Mouse (Mus musculus): ENCODE data around the gene Fam216a. TPM values are rescaled to one million over a fixed set of nuclear protein-coding genes. Genes with fewer than 3 reads are reported as not detected.
"Not testable (repeated sequence)": the region's sequence is repeated elsewhere in the genome, so short reads cannot be mapped to it uniquely, and the experiment has no call there.

The Fam216a gene
- polyA plus RNA-seq, 1 experiment from 2014 or later = 92.1 TPM

- DNase-seq (ENCODE audit: low spot score) = no peak
Observed at GRCm38 (mm10) chr5:122324608-122325431, 47.3 kb downstream of the Fam216a start.

DNA sequence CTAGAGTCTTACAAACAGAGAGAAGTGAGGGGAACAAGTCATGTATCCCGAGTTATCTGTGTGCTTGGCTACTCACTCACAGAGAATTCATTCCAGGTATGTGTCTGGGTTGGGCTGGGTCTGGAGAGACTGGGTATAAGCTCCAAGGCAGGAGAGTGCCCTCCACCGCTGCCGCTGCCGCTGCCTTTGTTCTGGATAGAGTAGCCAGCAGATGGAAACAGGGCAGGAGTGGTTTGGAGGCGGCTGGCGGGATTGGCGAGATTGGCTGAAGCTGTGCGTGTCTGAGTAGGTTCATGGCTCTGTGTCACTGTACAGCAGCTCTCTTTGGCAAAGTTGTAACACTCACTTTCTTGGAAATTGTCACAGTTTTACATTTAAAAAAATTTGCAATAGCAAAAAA lies 48.6 kb downstream of the Fam216a start:
- DNase-seq (ENCODE audit: low spot score) = no peak

DNA sequence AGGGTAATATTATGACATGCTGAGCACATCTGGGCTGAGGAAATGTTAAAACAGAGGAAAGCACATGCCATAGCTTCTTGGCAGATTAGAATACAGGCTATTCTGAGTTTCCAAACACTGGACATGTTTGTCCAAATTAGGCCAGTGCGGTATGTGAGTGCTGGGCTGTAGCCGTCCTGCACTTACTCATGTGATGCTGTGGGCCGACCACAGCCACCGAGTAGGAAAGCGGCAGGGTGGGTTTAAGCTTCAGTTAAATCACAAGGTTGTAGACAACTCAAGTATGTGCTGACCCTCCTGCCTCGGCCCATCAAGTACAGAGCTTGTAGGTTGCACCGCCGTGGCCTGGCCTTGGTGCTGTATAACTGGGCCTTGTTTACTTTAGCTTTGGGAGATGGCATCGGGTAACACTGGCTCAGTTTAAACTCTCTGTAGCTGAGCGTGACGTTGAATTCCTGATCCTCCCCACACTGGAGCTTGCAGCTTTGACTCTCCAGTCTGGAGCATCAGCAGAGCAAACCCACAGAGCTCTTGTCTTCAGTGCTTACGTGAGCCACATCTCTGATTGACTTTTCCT lies 51.9 kb downstream of the Fam216a start:
- DNase-seq (ENCODE audit: low spot score) = no peak

DNA sequence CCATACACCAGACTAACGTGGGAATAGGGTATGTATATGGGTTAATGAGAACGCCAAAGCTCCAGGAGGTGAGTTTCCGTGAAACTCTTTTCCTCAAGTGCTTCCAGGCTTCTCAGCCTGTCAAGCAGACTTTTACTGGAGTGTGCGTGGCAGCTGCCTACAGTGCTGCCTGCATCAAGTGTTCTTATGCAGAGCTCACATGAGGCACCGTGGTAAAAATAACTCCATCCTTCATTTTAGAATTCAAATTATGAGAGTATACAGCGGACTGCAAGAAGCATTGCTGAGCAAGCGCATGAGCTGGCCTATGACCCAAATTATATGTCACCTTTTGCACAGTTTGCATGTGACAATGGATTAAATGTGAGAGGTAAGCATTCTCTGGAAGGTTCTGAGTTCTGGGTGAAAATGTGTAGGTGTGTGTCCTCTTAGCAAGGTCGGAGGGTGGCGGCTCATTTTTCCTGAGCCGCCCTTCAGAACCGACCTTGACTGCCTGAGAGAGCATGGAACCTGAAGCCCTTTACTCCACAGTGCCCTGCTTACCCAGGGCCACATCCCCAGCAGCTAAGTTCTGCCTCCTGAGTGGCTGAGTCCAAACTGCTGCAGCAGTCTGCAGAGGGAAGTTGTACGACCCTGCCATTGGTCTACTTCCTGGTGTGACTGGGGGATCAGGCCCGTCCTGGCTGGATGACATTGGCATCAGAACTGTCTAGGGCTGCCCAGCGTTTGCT lies 52.5 kb downstream of the Fam216a start:
- no peak for DNase-seq (ENCODE audit: low spot score)

DNA sequence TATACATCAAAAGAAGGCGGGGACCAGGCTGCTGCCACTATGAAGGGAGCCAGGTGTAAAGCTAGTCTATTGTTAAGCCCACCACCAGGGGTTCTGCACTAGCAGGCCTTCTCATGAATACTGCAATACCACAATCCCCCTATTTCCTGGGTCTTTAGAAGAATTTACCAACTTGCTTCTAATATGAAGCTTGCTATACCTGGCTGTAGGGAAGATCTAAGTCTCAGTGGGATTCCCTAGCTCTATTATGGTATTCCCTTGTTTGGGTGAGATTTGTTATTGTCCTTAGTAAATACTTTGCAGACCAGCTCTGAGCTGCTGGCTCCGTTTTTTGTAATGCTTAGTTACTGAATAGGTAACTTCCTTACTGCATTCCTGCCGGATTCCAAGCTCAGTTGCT lies 53.2 kb downstream of the Fam216a start:
- DNase-seq (ENCODE audit: low spot score) = not testable (repeated sequence)

DNA sequence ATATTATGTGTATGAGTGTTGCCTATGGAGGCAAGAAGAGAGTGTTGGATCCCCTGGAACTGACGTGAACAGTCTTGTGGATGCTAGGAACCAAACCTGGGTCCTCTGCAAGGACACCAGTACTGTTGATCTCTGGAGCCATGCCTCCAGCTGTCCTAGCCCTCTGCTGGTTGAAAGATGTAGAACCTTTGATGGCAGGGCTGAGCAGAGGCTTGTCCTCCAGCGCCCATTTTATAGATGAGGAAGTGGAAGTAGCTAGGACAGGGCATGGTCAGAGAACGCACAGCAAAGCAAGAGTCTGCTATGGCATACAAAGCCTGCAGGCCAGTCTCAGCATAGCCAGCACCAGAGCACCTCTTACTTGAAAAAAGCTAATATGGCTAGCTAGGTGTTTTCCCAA lies 54.1 kb downstream of the Fam216a start:
- DNase-seq (ENCODE audit: low spot score) = peak; percentile 75

DNA sequence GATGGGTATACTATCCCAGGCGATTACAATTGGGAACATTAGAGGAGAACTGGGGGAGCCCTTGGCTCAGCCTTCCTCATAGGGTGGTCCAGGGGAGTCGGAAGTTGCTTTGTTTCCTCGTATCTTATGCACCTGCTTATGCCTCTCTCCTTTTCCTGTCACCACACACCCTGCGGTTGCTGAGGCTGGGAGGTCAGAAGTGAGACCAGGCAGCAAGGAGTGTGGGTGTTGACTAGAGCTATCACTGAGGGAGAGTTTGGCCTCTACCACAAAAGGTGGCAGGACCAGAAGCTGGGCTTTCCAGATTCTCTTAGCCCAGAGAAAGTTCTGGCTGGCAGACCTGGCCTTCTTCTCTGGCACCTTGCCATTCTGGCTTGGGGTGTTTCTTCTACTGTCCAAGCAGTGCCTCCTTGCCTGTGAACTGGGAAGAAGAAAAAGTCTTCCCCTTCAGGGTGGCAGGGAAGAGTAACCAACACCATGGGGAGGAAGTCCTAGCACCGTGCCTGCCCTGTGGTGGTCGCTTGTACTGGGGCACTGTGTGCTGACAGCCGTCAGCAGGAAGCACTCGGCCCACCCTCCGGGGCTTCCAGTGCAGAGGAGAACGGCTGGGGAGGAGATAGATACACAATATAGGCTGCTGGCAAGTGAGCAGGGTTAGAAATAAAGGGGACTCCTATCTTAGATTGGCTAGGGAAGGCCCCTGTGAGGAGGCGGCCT lies 54.7 kb downstream of the Fam216a start:
- peak; percentile 65 for DNase-seq (ENCODE audit: low spot score)

DNA sequence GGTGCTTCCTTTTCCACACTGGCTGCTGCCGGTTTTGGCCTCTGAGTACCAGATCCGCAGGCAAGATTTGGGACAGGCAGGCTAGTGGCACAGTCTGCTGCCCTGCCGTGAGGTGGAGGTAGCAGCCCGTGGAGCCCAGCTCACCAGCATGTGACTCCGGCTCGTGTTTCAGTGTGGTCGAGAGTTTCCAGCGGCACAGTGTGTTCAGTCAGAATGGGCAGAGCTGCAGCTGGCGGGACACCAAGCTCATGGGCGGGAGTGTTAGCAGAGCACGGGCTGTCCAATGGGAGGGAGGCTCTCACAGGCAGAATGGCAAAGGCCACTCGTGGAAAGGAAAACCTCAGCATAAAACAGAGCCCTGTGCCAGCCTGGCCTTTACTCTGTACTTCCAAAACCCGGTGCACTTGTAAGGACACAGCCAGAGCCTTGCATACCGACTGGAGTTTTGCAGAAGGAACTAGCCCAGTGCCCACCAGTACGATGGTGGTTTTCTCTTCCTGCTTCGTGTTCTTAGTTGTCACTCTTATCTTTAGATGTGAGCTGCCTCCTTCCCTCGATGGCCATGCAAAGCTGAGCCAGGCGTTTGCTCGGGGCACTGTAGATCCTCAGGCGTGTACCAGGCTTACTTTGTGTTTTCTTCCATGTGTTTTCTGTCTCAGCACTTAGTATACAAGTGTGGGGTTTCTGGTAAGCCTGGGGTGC lies 57.0 kb downstream of the Fam216a start:
- DNase-seq (ENCODE audit: low spot score) = peak; percentile 52

Other genes starting within 250 kb of the Fam216a start
- 0.33 and 0.40 TPM in 2 replicates for gene Ccdc63, start 231.5 kb downstream of the Fam216a start, polyA plus RNA-seq (2015; fragmentation: Nextera tagmentation; extraction: Ambion mirVana)
- gene Ppp1cc, start 214.1 kb downstream of the Fam216a start, polyA plus RNA-seq (2015; fragmentation: Nextera tagmentation; extraction: Ambion mirVana) = 321 and 340 TPM in 2 replicates
- 22.3 and 24.6 TPM in 2 replicates for gene Hvcn1, start 165.6 kb downstream of the Fam216a start, polyA plus RNA-seq (2015; fragmentation: Nextera tagmentation; extraction: Ambion mirVana)
- gene Tctn1, start 107.9 kb downstream of the Fam216a start, polyA plus RNA-seq (2015; fragmentation: Nextera tagmentation; extraction: Ambion mirVana) = 1.8 and 3.3 TPM in 2 replicates
- 23.8 and 34.3 TPM in 2 replicates for gene Pptc7, start 88.0 kb downstream of the Fam216a start, polyA plus RNA-seq (2015; fragmentation: Nextera tagmentation; extraction: Ambion mirVana)
- gene Rad9b, start 18.1 kb downstream of the Fam216a start, polyA plus RNA-seq (2015; fragmentation: Nextera tagmentation; extraction: Ambion mirVana) = 11.5 and 12.3 TPM in 2 replicates
- gene Vps29, start 18.0 kb downstream of the Fam216a start, polyA plus RNA-seq (2015; fragmentation: Nextera tagmentation; extraction: Ambion mirVana) = 198 and 215 TPM in 2 replicates
- gene Gpn3, start 488 bp downstream of the Fam216a start, polyA plus RNA-seq (2015; fragmentation: Nextera tagmentation; extraction: Ambion mirVana) = 91.2 and 93.3 TPM in 2 replicates
- gene Arpc3, start 19.5 kb upstream of the Fam216a start, polyA plus RNA-seq (2015; fragmentation: Nextera tagmentation; extraction: Ambion mirVana) = 238 TPM in 2 replicates
- gene Anapc7, start 49.3 kb upstream of the Fam216a start, polyA plus RNA-seq (2015; fragmentation: Nextera tagmentation; extraction: Ambion mirVana) = 36.5 and 39.7 TPM in 2 replicates
- 20.2 and 22.6 TPM in 2 replicates for gene Atp2a2, start 129.9 kb upstream of the Fam216a start, polyA plus RNA-seq (2015; fragmentation: Nextera tagmentation; extraction: Ambion mirVana)
- 10.9 and 12.5 TPM in 2 replicates for gene Ift81, start 242.2 kb upstream of the Fam216a start, polyA plus RNA-seq (2015; fragmentation: Nextera tagmentation; extraction: Ambion mirVana)